Mouse (Mus musculus) small intestine, adult 2 months (tissue): Measurements from ENCODE around the gene Cygb.

Experiments used
- CTCF ChIP-seq: fragments of 200-500 bp; IDR thresholded peaks from 2 replicates; pipeline ENCODE4 v1.5.1; 2012; ENCODE audit warnings: low read depth, mild to moderate bottlenecking, control low read depth, inconsistent platforms, low read length, moderate library complexity, mixed read lengths; ENCODE audit not compliant: insufficient replicate concordance, insufficient read length; ENCODE audit errors: extremely low read depth
- POLR2A ChIP-seq: fragments of 200-500 bp; IDR thresholded peaks from 2 replicates; pipeline ENCODE4 v1.6.1; 2012; ENCODE audit warnings: low read depth, mild to moderate bottlenecking, control low read depth, inconsistent platforms, low read length, moderate library complexity

DNA sequence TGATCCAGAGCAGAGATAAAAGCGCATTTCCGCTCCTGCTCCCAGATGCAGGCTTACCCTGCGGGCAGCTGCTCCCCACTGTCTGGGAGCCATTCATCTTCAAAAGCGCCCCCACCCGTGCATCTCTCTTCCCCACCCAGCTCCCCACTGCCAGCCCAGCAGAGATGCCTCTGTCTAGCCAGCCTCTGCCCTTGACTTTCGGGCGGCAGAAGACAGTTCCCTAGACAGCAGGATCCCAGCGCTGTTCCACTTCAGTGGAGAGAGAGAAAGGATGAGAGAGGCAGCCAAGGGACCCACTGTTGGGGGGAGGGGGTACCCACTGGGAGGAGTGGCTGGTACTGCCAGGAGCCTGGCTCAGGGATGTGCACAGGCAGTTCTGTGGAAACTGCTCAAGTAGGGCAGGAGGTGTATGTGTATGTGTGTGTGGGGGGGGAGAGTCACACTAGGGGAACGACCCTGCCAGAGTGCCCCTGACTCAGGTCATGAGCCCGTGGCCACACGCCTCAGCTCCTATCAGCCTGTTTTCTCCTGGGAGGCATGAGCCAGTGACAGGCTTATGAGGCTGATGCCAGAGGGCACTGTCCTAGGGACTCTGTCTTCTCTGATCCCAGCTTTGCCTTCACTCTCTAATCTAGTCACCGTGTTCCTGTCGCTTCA is 7.3 kb upstream of the Cygb start:
- no peak for TF ChIP-seq CTCF
- no peak for TF ChIP-seq POLR2A
